Comparison of ENCODE assay signal across 19 mouse cellular contexts in the genomic region with DNA sequence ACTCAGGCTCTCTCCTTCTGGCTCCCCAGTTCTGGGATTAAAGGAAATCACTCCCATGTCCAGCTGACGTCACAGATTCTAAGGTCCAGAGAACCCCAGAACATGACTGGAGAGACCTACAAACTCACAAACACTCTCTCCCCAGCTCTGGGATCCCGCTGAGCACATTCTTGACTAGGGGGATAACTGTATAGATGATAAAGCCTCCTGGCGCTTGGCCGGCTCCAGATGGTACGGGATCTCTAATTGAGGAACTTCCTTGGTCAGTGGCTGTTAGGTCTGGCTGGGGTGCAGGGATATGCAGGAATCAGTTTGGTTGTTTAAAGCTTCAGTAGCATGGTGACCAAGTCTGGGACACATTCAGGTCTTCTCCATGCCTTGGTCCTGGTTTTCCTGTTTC.
A peak's percentile ranks its signal among the peaks of the same experiment; 100 is the strongest.
DNase-seq lines count a peak whose midpoint lies in the region; ATAC-seq lines count a peak whose summit lies in the region.
"Had no signal": no experiment of that assay in that cellular context is flagged by ENCODE, and none has a peak within 500 bp of the region (broad histone marks: within the 10 kb centered on the region; RNA-seq: fewer than 3 reads in every experiment).

No protein-coding gene starts in this region.

- H3K36me3 ChIP-seq in heart, embryonic 16.5 days (ENCODE audit: control insufficient read depth, insufficient read depth) = no peaks in the 10 kb centered on the region
- H3K36me3 ChIP-seq in midbrain, embryonic 11.5 days (ENCODE audit: control insufficient read depth, insufficient read depth, low read length) = no peaks in the 10 kb centered on the region
- no peaks in the 10 kb centered on the region for H3K36me3 ChIP-seq in midbrain, embryonic 15.5 days (replicated peaks)
- no peaks in the 10 kb centered on the region for H3K36me3 ChIP-seq in hindbrain, embryonic 11.5 days (ENCODE audit: control insufficient read depth, insufficient read depth, low read length)
- H3K36me3 ChIP-seq: heart, embryonic 13.5 days; hindbrain, embryonic 12.5 days; liver, embryonic 12.5 days had no signal

- no peak overlapping the region for H3K4me3 ChIP-seq in heart, embryonic 16.5 days (ENCODE audit: low read length)
- no peak overlapping the region for H3K4me3 ChIP-seq in midbrain, embryonic 11.5 days (ENCODE audit: low read depth, low read length)
- no peak overlapping the region for H3K4me3 ChIP-seq in midbrain, embryonic 15.5 days
- no peak overlapping the region for H3K4me3 ChIP-seq in hindbrain, embryonic 11.5 days (ENCODE audit: low read depth, low read length)
- H3K4me3 ChIP-seq: erythroblast, embryonic 14.5 days; heart, embryonic 13.5 days; hindbrain, embryonic 12.5 days; liver, embryonic 12.5 days had no signal

- 0 out of 2 replicates have a peak overlapping the region, but pooled peaks have one; percentile 0 for H3K4me2 ChIP-seq in heart, embryonic 16.5 days (ENCODE audit: low read depth, low read length)
- no peak overlapping the region for H3K4me2 ChIP-seq in midbrain, embryonic 11.5 days
- no peak overlapping the region for H3K4me2 ChIP-seq in midbrain, embryonic 15.5 days
- H3K4me2 ChIP-seq in hindbrain, embryonic 11.5 days (replicated peaks; ENCODE audit: low read depth, low read length) = no peak overlapping the region
- H3K4me2 ChIP-seq: heart, embryonic 13.5 days; hindbrain, embryonic 12.5 days; liver, embryonic 12.5 days had no signal

- no peak overlapping the region for H3K27ac ChIP-seq in heart, embryonic 16.5 days (ENCODE audit: low read length)
- no peak overlapping the region for H3K27ac ChIP-seq in midbrain, embryonic 11.5 days (ENCODE audit: low read depth, low read length)
- H3K27ac ChIP-seq in midbrain, embryonic 15.5 days = no peak overlapping the region
- no peak overlapping the region for H3K27ac ChIP-seq in hindbrain, embryonic 11.5 days (ENCODE audit: low read depth, low read length)
- H3K27ac ChIP-seq: heart, embryonic 13.5 days; hindbrain, embryonic 12.5 days; liver, embryonic 12.5 days had no signal

- DNase-seq in heart, postnatal 4 days = no peak
- DNase-seq in midbrain, embryonic 11.5 days (ENCODE audit: low spot score, missing footprints) = peak; percentile 83
- DNase-seq in cerebellum, adult 9-11 months = peak; percentile 36
- DNase-seq in layer of hippocampus, adult 9-10 months (ENCODE audit: low spot score) = no peak
- no peak for DNase-seq in hindbrain, embryonic 11.5 days (ENCODE audit: low spot score)
- DNase-seq: adrenal gland, postnatal 14 days; layer of hippocampus, postnatal 36 days; lung, postnatal 14 days; right cerebral cortex, postnatal 4 days had no signal

- H3K27me3 ChIP-seq in heart, embryonic 16.5 days (ENCODE audit: control insufficient read depth, insufficient read depth, low read length) = no peaks in the 10 kb centered on the region
- H3K27me3 ChIP-seq in midbrain, embryonic 11.5 days (ENCODE audit: control insufficient read depth, insufficient read depth, low read length) = no peaks in the 10 kb centered on the region; the same call in 1 of the 2 replicates
- no peaks in the 10 kb centered on the region for H3K27me3 ChIP-seq in midbrain, embryonic 15.5 days (replicated peaks)
- no peaks in the 10 kb centered on the region for H3K27me3 ChIP-seq in hindbrain, embryonic 11.5 days (ENCODE audit: control insufficient read depth, insufficient read depth, low read length)
- H3K27me3 ChIP-seq: heart, embryonic 13.5 days; hindbrain, embryonic 12.5 days; liver, embryonic 12.5 days; Patski had no signal

- H3K4me1 ChIP-seq in heart, embryonic 16.5 days (ENCODE audit: control insufficient read depth, insufficient read depth, low read length) = peaks cover 5% of the 10 kb centered on the region
- peaks cover 27% of the 10 kb centered on the region for H3K4me1 ChIP-seq in midbrain, embryonic 11.5 days (ENCODE audit: control insufficient read depth, insufficient read depth, low read length)
- H3K4me1 ChIP-seq in midbrain, embryonic 15.5 days = peaks cover 30% of the 10 kb centered on the region
- no peaks in the 10 kb centered on the region; the same call in 1 of the 2 replicates for H3K4me1 ChIP-seq in hindbrain, embryonic 11.5 days (replicated peaks; ENCODE audit: control insufficient read depth, insufficient read depth, low read length)
- H3K4me1 ChIP-seq: liver, embryonic 12.5 days had no signal

- no peak for ATAC-seq in heart, embryonic 16.5 days (replicated peaks; ENCODE audit: extremely low read depth, insufficient read depth, low FRiP score)
- ATAC-seq in midbrain, embryonic 11.5 days (ENCODE audit: low FRiP score) = no peak
- ATAC-seq in midbrain, embryonic 15.5 days (replicated peaks) = no peak
- ATAC-seq in hindbrain, embryonic 11.5 days (ENCODE audit: low FRiP score) = no peak
- ATAC-seq: activated CD4-positive, CD25-positive, alpha-beta regulatory T cell, adult 4 months; forebrain, embryonic 16.5 days; inflammation-experienced regulatory T-cells, adult 6 months; liver, embryonic 12.5 days; Patski had no signal

- H3K9ac ChIP-seq in heart, embryonic 16.5 days (ENCODE audit: low read length) = no peak overlapping the region
- no peak overlapping the region for H3K9ac ChIP-seq in midbrain, embryonic 11.5 days (ENCODE audit: low read length)
- H3K9ac ChIP-seq in midbrain, embryonic 15.5 days = no peak overlapping the region
- no peak overlapping the region for H3K9ac ChIP-seq in hindbrain, embryonic 11.5 days (ENCODE audit: low read depth, low read length)
- H3K9ac ChIP-seq: heart, embryonic 13.5 days; hindbrain, embryonic 12.5 days; liver, embryonic 12.5 days had no signal

- WGBS in heart, embryonic 16.5 days = 48% methylated on average over 5 of the region's 5 CpGs
- WGBS in midbrain, embryonic 11.5 days = 72% methylated on average over 5 of the region's 5 CpGs
- WGBS in midbrain, embryonic 15.5 days = 52% methylated on average over 5 of the region's 5 CpGs
- 87% methylated on average over 5 of the region's 5 CpGs for whole genome bisulfite sequencing in hindbrain, embryonic 11.5 days

- no peaks in the 10 kb centered on the region for H3K9me3 ChIP-seq in heart, embryonic 16.5 days (replicated peaks; ENCODE audit: control insufficient read depth, low read length)
- H3K9me3 ChIP-seq in midbrain, embryonic 11.5 days (ENCODE audit: control insufficient read depth, low read length) = no peaks in the 10 kb centered on the region
- H3K9me3 ChIP-seq in midbrain, embryonic 15.5 days = no peaks in the 10 kb centered on the region
- H3K9me3 ChIP-seq in hindbrain, embryonic 11.5 days (ENCODE audit: control insufficient read depth, low read length) = no peaks in the 10 kb centered on the region
- H3K9me3 ChIP-seq: heart, embryonic 13.5 days; hindbrain, embryonic 12.5 days; liver, embryonic 12.5 days had no signal

Comparison
In these comparisons a context has a peak if more than half of its experiments do, and no peak if none do; other contexts are left out.
1. DNase-seq: peak in midbrain, embryonic 11.5 days (single experiment) and cerebellum, adult 9-11 months (single experiment); none in heart, postnatal 4 days (single experiment), layer of hippocampus, adult 9-10 months (single experiment) and hindbrain, embryonic 11.5 days (single experiment).